Mouse (Mus musculus) stomach, postnatal 0 days (tissue): ENCODE results near the gene Rapgef1. TPM values are rescaled to one million over a fixed set of nuclear protein-coding genes. Genes with fewer than 3 reads are reported as not detected.

Source experiments
- ATAC-seq: fragments of 200-750 bp; cut with Nextera tagmentation; 2 replicates; pipeline ENCODE4 v1.8.0; 2017; ENCODE audit not compliant: low FRiP score, low TSS enrichment
- DNase-seq: peaks from one replicate; pipeline ENCODE4 v3.0.0-alpha.2; 2016; ENCODE audit warnings: low spot score
- H3K27ac ChIP-seq: fragments of 300-500 bp; sonication (generic); replicated peaks from 2 replicates; pipeline ENCODE4 v1.5.1; 2014; ENCODE audit warnings: mild to moderate bottlenecking, control low read depth
- H3K27me3 ChIP-seq: fragments of 300-500 bp; sonication (generic); 2 replicates; pipeline ENCODE4 v1.6.1; 2014; ENCODE audit warnings: low read length; ENCODE audit not compliant: control insufficient read depth, insufficient read depth
- H3K36me3 ChIP-seq: fragments of 300-500 bp; sonication (generic); 2 replicates; pipeline ENCODE4 v1.6.1; 2014; ENCODE audit warnings: low read length, mixed read lengths; ENCODE audit not compliant: control insufficient read depth, insufficient read depth
- H3K4me1 ChIP-seq: fragments of 300-500 bp; sonication (generic); replicated peaks from 2 replicates; pipeline ENCODE4 v1.6.1; 2014; ENCODE audit warnings: antibody characterized with exemption; ENCODE audit not compliant: control insufficient read depth, insufficient read depth
- H3K4me2 ChIP-seq: fragments of 300-500 bp; sonication (generic); replicated peaks from 2 replicates; pipeline ENCODE4 v1.6.1; 2014; ENCODE audit warnings: low read depth, mild to moderate bottlenecking, control low read depth, moderate library complexity
- H3K4me3 ChIP-seq: fragments of 300-500 bp; sonication (generic); 2 replicates; pipeline ENCODE4 v1.5.1; 2014; ENCODE audit warnings: low read depth, low read length, control low read depth
- H3K9ac ChIP-seq: fragments of 300-500 bp; sonication (generic); 2 replicates; pipeline ENCODE4 v1.6.1; 2014; ENCODE audit warnings: mild to moderate bottlenecking, low read length, control low read depth, mixed read lengths
- H3K9me3 ChIP-seq: fragments of 300-500 bp; sonication (generic); 2 replicates; pipeline ENCODE4 v1.6.1; 2016; ENCODE audit warnings: low read length; ENCODE audit not compliant: control insufficient read depth
- CTCF ChIP-seq: IDR thresholded peaks from 2 replicates; pipeline ENCODE4 v1.5.1; 2016; ENCODE audit warnings: antibody characterized with exemption, low read depth, mild to moderate bottlenecking, moderate library complexity
- EP300 ChIP-seq: optimal IDR thresholded peaks from 2 replicates; pipeline ENCODE3; 2016; ENCODE audit warnings: antibody characterized with exemption
- WGBS: fragments of 180-500 bp; shearing (Covaris S2); extraction: QIAGEN DNeasy Blood & Tissue Kit; methylation state at CpG from one replicate; pipeline ENCODE4 v1.1.7; 2014; 5-methylcytosine and 5-hydroxymethylcytosine counted together
- polyA plus RNA-seq: library from polyadenylated mRNA; unstranded; fragments of >200 nt; fragmentation: Nextera tagmentation; extraction: Ambion mirVana; gene quantifications from 2 replicates; pipeline ENCODE4 v1.2.1, GENCODE M21; 2015

The Rapgef1 gene
- polyA plus RNA-seq, 1 experiment from 2014 or later = 7.2 TPM

- H3K4me3 ChIP-seq = no peak overlapping the region
- TF ChIP-seq EP300 (no peak), CTCF (no peak)
- H3K9ac ChIP-seq = no peak overlapping the region; the same call in 1 of the 2 replicates
- no peaks in the 10 kb centered on the region for H3K4me1 ChIP-seq
- WGBS = 16% methylated on average over 4 of the region's 4 CpGs
- ATAC-seq (no peak; the same call in 1 of the 2 replicates), DNase-seq (no peak)
- no peaks in the 10 kb centered on the region for H3K9me3 ChIP-seq
- H3K36me3 ChIP-seq = no peaks in the 10 kb centered on the region
- H3K27me3 ChIP-seq = no peaks in the 10 kb centered on the region
- no peak overlapping the region for H3K4me2 ChIP-seq
- no peak overlapping the region for H3K27ac ChIP-seq
Observed at GRCm38 (mm10) chr2:29663260-29663877, 43.8 kb downstream of the Rapgef1 start.

GRCm38 (mm10) chr2:29665421-29665820 lies 45.9 kb downstream of the Rapgef1 start:
- no peak overlapping the region for H3K4me3 ChIP-seq
- TF ChIP-seq EP300 = no peak
- peak; percentile 53 for TF ChIP-seq CTCF
- H3K27ac ChIP-seq = no peak overlapping the region
- no peaks in the 10 kb centered on the region for H3K27me3 ChIP-seq
- peaks cover 2% of the 10 kb centered on the region for H3K4me1 ChIP-seq
- H3K4me2 ChIP-seq = no peak overlapping the region
- ATAC-seq (no peak), DNase-seq (peak; percentile 26)
- H3K36me3 ChIP-seq = no peaks in the 10 kb centered on the region
- no peak overlapping the region for H3K9ac ChIP-seq
- H3K9me3 ChIP-seq = no peaks in the 10 kb centered on the region
- WGBS = 93% methylated on average over 5 of the region's 5 CpGs

GRCm38 (mm10) chr2:29666589-29666988 lies 47.1 kb downstream of the Rapgef1 start:
- Histone ChIP-seq H3K4me1 (peaks cover 4% of the 10 kb centered on the region), H3K27ac (no peak overlapping the region), H3K27me3 (no peaks in the 10 kb centered on the region), H3K4me3 (no peak overlapping the region), H3K36me3 (no peaks in the 10 kb centered on the region), H3K9ac (no peak overlapping the region), H3K9me3 (no peaks in the 10 kb centered on the region), H3K4me2 (no peak overlapping the region)
- DNase-seq (peak; percentile 81), ATAC-seq (peak; percentile 69)
- TF ChIP-seq CTCF = no peak
- TF ChIP-seq EP300 = no peak
- WGBS = 14% methylated on average over 7 of the region's 7 CpGs

GRCm38 (mm10) chr2:29667109-29667508 lies 47.6 kb downstream of the Rapgef1 start:
- DNase-seq (no peak), ATAC-seq (no peak)
- Histone ChIP-seq H3K4me3 (no peak overlapping the region), H3K4me1 (peaks cover 4% of the 10 kb centered on the region), H3K4me2 (no peak overlapping the region), H3K9me3 (no peaks in the 10 kb centered on the region), H3K27ac (no peak overlapping the region), H3K27me3 (no peaks in the 10 kb centered on the region), H3K9ac (no peak overlapping the region), H3K36me3 (no peaks in the 10 kb centered on the region)
- TF ChIP-seq EP300 = no peak
- no peak for TF ChIP-seq CTCF
- WGBS = 63% methylated on average over 4 of the region's 4 CpGs

DNA sequence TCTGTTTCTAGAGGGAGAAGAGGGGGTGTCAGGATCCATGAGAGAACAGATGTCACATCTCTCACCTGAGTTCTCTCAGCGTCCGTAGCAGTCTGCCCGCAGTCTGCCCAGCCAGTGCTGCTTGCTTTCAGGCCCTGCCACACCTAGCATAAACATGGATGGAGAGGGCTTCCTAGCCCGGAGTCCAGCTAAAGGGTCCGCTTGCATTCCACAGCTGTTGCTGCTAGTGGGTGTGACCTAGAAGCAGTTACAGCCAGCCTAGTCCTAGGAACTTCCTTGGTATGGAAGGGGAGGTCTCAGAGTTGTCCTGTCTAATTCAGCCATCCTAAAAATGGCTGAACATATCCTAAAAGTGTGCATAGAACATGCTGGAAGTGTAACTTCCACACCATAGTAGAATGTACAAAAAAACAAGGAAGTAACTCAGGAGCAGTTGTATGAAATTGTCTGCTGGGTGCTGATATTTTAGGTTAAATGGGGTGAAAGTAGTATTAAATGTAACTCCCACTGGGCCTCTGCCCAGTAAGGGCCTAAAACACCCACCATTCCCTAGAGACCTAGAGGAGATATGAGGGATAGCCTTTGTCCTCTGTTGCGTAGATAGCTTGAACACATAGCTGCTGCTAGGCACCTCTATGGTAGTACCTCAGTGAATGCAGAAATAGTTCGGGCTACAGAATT lies 48.6 kb downstream of the Rapgef1 start:
- peaks cover 4% of the 10 kb centered on the region for H3K4me1 ChIP-seq
- no peak overlapping the region for H3K4me3 ChIP-seq
- H3K4me2 ChIP-seq = no peak overlapping the region
- H3K27ac ChIP-seq = 0 out of 2 replicates have a peak overlapping the region, but pooled peaks have one; percentile 2
- H3K27me3 ChIP-seq = no peaks in the 10 kb centered on the region
- DNase-seq (no peak), ATAC-seq (no peak)
- TF ChIP-seq EP300 = no peak
- no peak for TF ChIP-seq CTCF
- WGBS = 51% methylated on average over 7 of the region's 7 CpGs
- no peaks in the 10 kb centered on the region for H3K9me3 ChIP-seq
- no peaks in the 10 kb centered on the region for H3K36me3 ChIP-seq
- H3K9ac ChIP-seq = no peak overlapping the region

DNA sequence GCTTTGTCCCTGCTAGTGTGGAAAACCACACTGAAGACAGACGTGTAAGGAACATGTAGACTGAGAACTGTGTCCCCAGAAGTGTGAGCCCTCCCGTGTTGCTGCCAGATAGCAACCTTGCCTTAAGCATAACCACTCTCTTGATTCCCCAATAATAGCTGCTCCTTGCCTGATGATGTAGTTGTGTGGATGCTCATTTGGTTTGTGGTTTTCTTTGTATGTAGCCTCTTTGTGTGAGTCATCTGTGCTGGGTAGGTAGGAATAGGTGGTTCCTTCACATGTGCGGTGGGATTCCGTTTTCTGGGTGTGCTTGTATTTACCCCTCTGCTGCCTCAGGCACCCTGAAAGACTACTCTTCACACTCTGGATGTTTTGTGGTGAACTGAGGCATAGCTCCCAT lies 49.4 kb downstream of the Rapgef1 start:
- TF ChIP-seq EP300 (no peak), CTCF (no peak)
- Histone ChIP-seq H3K4me3 (no peak overlapping the region), H3K4me1 (peaks cover 4% of the 10 kb centered on the region), H3K4me2 (no peak overlapping the region), H3K9me3 (no peaks in the 10 kb centered on the region), H3K9ac (no peak overlapping the region), H3K36me3 (no peaks in the 10 kb centered on the region), H3K27ac (no peak overlapping the region), H3K27me3 (no peaks in the 10 kb centered on the region)
- no peak for DNase-seq
- no peak for ATAC-seq
- WGBS = 91% methylated on average over 4 of the region's 4 CpGs
